Mouse (Mus musculus): ENCODE data around the gene Slc25a22. TPM values are rescaled to one million over a fixed set of nuclear protein-coding genes. Genes with fewer than 3 reads are reported as not detected.

Slc25a22 gene
- polyA plus RNA-seq, 1 experiment from 2014 or later, result 18.7 TPM

DNA sequence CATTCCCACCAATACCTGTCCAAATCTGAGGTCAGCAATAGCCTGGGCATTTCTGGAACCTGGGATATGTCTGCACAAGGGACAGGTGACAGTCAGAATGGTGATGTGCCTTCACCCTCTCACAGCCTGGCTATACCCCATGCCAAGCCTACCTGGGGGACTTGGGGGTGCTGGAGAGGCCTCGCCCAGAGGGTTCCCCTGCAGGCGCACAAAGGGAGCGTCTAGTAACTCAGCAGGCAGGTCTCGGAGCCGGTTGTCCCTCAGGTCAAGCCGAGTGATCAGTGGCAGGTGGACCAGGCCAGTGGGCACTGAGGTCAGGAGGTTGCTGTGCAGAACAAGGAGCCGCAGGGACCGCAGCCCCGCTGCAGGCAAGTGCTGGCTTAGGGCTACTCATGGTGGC lies 3.8 kb upstream of the Slc25a22 start:
- Histone ChIP-seq H3K9ac (no peak overlapping the region; the same call in 1 of the 2 replicates), H3K36me3 (replicated peaks) (peaks cover 47% of the 10 kb centered on the region), H3K27me3 (no peaks in the 10 kb centered on the region), H3K4me3 (replicated peaks) (peak overlapping the region; percentile 68; the same call in 1 of the 2 replicates), H3K9me3 (replicated peaks) (no peaks in the 10 kb centered on the region), H3K27ac (replicated peaks) (no peak overlapping the region), H3K4me1 (replicated peaks) (peaks cover 75% of the 10 kb centered on the region), H3K4me2 (peak overlapping the region; percentile 94)
- ATAC-seq (ENCODE audit: insufficient read depth), result no peak
- WGBS (ENCODE audit: insufficient replicate concordance), result 86% methylated on average over 9 of the region's 9 CpGs

DNA sequence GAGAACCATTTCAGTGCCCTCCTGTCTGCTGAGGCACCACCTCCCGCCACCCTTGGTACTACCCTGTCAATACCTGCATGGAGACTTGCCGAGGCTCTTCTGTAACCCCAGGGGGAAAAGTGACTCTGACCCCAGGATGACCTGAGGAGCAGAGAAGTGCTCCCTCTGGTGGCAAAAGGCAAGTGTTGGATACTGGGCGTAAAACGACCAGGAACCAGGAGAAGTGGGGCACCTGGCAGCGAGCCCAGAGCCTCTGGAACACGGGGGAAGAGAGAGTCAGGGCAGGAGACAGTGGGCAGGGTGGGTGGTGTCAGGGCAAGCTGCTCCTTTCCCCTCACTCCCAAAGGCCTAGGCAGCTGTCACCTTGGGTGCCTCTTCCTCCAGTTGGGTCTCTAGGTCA lies 2.9 kb upstream of the Slc25a22 start:
- Histone ChIP-seq H3K4me3 (replicated peaks) (no peak overlapping the region), H3K9me3 (replicated peaks) (no peaks in the 10 kb centered on the region), H3K27ac (replicated peaks) (no peak overlapping the region), H3K36me3 (replicated peaks) (peaks cover 47% of the 10 kb centered on the region), H3K9ac (no peak overlapping the region), H3K4me1 (replicated peaks) (peaks cover 78% of the 10 kb centered on the region), H3K4me2 (no peak overlapping the region), H3K27me3 (no peaks in the 10 kb centered on the region)
- 33% methylated on average over 6 of the region's 6 CpGs for WGBS (ENCODE audit: insufficient replicate concordance)
- ATAC-seq (ENCODE audit: insufficient read depth), result no peak

DNA sequence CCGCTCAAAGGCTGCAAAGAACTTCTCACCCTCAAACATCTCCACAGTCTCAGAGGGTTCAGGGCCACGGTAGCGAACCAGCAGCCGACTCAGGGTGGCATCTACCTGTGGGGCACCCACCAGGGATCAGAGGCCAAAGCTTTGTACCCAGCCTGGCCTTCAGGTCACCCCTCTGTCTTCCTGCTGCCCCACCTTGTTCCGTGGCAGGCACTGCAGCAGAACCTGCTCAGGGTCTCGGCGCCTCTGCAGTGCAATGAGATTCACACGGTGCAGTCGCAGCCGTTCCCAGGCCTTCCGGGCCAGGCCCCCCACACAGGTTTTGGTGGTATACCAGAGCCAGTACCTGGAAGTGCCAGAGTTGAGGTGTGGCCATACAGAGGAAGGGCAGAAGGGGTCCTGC lies 2.1 kb upstream of the Slc25a22 start:
- no peak for ATAC-seq (ENCODE audit: insufficient read depth)
- no peaks in the 10 kb centered on the region for H3K27me3 ChIP-seq
- H3K9me3 ChIP-seq (replicated peaks), result no peaks in the 10 kb centered on the region
- WGBS (ENCODE audit: insufficient replicate concordance), result 94% methylated on average over 11 of the region's 11 CpGs
- H3K4me1 ChIP-seq (replicated peaks), result peaks cover 84% of the 10 kb centered on the region
- no peak overlapping the region for H3K9ac ChIP-seq
- H3K36me3 ChIP-seq (replicated peaks), result peaks cover 47% of the 10 kb centered on the region
- no peak overlapping the region for H3K4me3 ChIP-seq (replicated peaks)
- no peak overlapping the region; the same call in 1 of the 2 replicates for H3K27ac ChIP-seq (replicated peaks)
- H3K4me2 ChIP-seq, result no peak overlapping the region

DNA sequence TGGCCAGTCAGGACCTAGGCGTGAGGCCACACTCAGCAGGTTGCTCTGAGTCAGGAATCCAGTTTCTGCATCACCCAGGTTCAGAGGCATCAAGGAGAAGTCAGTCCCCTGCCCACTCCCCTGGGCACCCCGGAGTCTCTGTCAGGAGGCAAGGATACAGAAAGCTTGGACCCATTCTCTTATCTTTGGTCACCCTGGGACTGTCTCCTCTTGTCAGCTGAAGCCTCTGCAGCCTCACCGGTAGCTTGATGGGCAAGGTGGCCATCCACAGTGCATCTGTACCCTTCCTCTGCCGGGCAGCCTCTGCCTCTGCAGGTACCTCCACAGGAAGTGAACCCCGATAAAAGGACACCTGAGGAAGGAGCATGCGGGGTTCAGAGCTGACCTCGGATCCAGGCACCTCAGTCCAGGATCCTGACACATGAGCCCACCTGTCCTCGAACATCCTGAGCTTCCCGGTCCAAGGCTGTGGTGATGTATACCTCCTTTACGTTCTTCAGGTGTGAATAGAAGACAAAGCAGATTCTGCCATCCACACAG lies 1.5 kb upstream of the Slc25a22 start:
- H3K4me1 ChIP-seq (replicated peaks), result peaks cover 84% of the 10 kb centered on the region

DNA sequence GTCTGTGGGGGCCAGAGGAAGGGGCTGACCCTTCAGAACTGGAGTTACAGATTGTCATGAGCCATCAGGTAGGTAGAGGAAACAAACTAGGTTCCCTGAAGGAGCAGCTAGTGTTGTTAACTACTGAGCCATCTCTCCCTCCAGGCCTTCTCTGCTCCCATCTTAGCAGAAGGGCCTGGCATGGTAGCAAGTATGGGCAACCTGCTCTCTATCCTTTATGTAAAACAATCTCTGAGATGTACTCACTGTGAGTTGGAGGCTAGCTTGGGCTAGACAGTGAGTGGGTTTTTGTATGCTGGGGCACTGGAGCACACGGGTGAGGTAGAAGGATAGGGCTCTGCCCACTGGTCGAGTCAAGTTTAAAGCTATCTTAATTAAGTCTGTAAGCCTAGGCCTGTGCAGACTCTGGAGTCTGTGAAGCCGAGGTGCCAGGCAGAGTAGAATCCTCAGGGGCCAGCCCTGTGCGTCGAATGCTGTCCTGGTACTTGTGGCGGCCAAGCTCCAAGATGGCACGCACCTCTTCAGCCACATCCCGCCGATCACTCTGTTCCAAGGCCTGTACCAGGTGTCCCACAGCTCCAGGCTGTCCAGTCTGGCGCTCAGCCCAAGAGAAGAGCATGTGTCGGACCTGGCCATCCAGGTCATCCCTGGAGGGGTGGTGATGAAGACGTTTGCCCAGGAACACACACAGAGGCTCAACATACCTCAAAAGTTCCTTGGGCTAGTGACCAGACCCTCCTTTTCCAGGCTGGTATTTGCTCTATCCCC lies 693 bp upstream of the Slc25a22 start:
- no peaks in the 10 kb centered on the region for H3K9me3 ChIP-seq (replicated peaks)
- H3K4me3 ChIP-seq (replicated peaks), result no peak overlapping the region
- peaks cover 53% of the 10 kb centered on the region for H3K36me3 ChIP-seq (replicated peaks)
- H3K4me2 ChIP-seq, result no peak overlapping the region
- peaks cover 84% of the 10 kb centered on the region for H3K4me1 ChIP-seq (replicated peaks)
- H3K27me3 ChIP-seq, result no peaks in the 10 kb centered on the region
- WGBS (ENCODE audit: insufficient replicate concordance), result 81% methylated on average over 12 of the region's 12 CpGs
- ATAC-seq (ENCODE audit: insufficient read depth), result no peak
- 0 out of 2 replicates have a peak overlapping the region, but pooled peaks have one; percentile 63 for H3K27ac ChIP-seq (replicated peaks)
- H3K9ac ChIP-seq, result peak overlapping the region; percentile 69; the same call in 1 of the 2 replicates

More for the DNA sequence above, 1.5 kb upstream of the Slc25a22 start:
- Histone ChIP-seq H3K36me3 (replicated peaks) (peaks cover 47% of the 10 kb centered on the region), H3K27ac (replicated peaks) (no peak overlapping the region), H3K9me3 (replicated peaks) (no peaks in the 10 kb centered on the region), H3K4me3 (replicated peaks) (no peak overlapping the region), H3K4me2 (no peak overlapping the region), H3K9ac (no peak overlapping the region), H3K27me3 (no peaks in the 10 kb centered on the region)
- no peak for ATAC-seq (ENCODE audit: insufficient read depth)
- 90% methylated on average over 10 of the region's 10 CpGs for WGBS (ENCODE audit: insufficient replicate concordance)

DNA sequence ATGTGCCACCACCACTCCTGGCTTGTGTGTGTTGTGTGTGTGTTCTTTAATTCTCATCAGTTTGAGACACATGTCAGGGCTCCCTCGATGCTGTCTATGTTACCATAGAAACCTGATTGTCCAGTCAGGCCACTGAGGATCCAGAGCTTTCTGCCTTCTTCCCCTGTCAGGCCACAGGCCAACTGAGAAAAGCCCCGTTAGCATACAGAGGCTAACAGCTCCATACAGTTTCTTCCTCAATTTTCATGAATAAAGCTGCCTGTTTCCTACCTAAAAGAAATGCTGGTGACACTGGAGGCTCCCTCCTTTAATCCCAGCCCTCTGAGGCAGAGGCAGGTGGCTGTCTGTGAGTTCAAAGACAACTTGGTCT lies 1.2 kb downstream of the Slc25a22 start:
- H3K27me3 ChIP-seq, result no peaks in the 10 kb centered on the region
- 33% methylated on average over 2 of the region's 2 CpGs for WGBS (ENCODE audit: insufficient replicate concordance)
- H3K4me2 ChIP-seq, result peak overlapping the region; percentile 97
- H3K4me1 ChIP-seq (replicated peaks), result peaks cover 77% of the 10 kb centered on the region
- peak overlapping the region; percentile 69 for H3K9ac ChIP-seq
- peak overlapping the region; percentile 63 for H3K27ac ChIP-seq (replicated peaks)
- no peaks in the 10 kb centered on the region for H3K9me3 ChIP-seq (replicated peaks)
- peak overlapping the region; percentile 68 for H3K4me3 ChIP-seq (replicated peaks)
- no peak for ATAC-seq (ENCODE audit: insufficient read depth)
- H3K36me3 ChIP-seq (replicated peaks), result peaks cover 62% of the 10 kb centered on the region

DNA sequence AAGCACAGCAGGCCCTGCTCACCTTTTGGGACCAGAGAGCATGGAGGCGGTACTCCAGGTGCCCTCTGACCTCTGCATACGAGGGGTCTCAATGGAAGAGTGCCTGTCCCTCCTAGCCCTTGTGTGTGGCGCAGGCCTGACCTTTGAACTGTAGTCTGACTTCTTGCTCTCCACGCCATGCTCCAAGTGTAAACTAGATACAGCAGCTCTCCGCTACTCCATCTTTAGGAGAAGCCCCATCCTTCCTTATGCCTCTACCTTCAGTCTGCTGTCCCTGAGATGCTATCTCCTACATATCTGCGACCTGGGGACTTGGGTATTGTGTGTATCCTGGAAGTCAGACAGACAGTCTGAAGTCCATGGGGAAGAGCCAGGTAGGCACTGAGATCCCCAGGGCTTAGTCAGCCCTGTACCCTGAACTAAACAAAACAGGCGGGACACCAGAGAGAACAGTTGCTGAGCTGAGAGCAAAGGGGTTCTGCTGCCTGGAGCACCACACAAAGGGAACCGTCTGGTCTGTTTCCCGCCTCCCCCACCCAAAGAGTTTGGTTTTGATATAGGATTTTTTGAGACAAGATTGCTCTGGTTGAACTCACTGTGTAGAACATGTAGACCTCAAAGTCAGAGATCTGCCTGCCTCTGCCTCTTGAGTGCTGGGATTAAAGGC lies 1.7 kb downstream of the Slc25a22 start:
- Histone ChIP-seq H3K9me3 (replicated peaks) (no peaks in the 10 kb centered on the region), H3K9ac (0 out of 2 replicates have a peak overlapping the region, but pooled peaks have one; percentile 19), H3K27me3 (no peaks in the 10 kb centered on the region), H3K27ac (replicated peaks) (peak overlapping the region; percentile 63), H3K36me3 (replicated peaks) (peaks cover 62% of the 10 kb centered on the region), H3K4me1 (replicated peaks) (peaks cover 72% of the 10 kb centered on the region), H3K4me2 (peak overlapping the region; percentile 97), H3K4me3 (replicated peaks) (peak overlapping the region; percentile 50)
- 72% methylated on average over 9 of the region's 9 CpGs for WGBS (ENCODE audit: insufficient replicate concordance)
- ATAC-seq (ENCODE audit: insufficient read depth), result no peak

DNA sequence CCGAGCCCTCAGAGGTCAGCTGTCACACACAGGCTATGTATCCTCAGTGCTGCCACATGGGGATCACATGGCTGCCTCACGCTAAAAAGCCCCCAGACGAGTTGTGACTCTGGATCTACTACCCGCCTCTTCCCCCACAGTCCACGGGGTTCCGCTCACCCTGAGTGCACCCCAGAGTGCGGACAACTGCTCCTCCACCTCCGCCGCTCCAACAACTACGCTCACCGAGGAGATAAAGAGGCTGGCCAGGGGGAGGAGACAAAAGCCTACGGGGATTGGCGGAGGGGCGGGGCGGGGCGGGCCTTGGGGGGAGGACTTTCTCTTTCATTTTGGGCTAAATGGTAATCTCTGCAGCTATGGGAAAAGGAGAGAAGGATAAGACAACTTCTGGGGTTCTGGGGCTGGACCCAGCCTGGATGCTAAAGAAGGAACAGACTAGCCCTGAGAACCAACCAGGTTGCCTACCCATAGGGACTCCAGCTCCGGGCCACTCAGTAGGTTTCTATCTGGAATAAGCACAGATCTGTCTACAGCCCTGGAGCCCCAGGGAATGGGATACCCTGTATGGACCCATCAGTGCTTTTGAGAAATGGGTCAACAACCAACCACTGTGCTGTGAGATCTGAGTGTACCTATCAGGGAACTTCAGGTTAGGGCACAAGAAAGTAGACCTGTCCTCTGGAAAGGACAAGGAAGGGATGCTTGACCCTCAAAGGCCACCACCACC lies 2.4 kb downstream of the Slc25a22 start:
- Histone ChIP-seq H3K4me2 (peak overlapping the region; percentile 97), H3K9me3 (replicated peaks) (no peaks in the 10 kb centered on the region), H3K4me3 (replicated peaks) (peak overlapping the region; percentile 50), H3K36me3 (replicated peaks) (peaks cover 56% of the 10 kb centered on the region), H3K27me3 (no peaks in the 10 kb centered on the region), H3K9ac (peak overlapping the region; percentile 60), H3K27ac (replicated peaks) (peak overlapping the region; percentile 63), H3K4me1 (replicated peaks) (peaks cover 65% of the 10 kb centered on the region)
- 4% methylated on average over 17 of the region's 17 CpGs for WGBS (ENCODE audit: insufficient replicate concordance)
- ATAC-seq (ENCODE audit: insufficient read depth), result peak; percentile 47

DNA sequence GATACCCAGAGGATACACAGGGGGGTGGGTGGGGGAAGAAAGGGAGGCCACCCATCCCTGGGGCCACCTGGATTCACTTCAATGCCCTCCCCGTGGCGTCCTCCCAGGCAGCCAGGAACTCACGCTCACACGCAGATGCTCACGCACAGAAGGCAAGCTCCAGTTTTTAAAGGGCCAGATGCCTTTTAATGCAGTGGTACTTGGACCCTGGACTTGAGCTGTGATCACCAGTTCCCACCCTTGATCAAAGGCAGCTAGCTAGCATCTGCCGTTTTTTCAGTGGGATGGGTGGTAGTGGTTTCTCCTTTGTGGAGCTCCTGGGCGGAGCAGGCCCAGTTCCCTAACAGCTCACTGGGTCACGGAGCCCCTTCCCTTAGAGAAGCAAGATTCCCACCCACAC lies 3.2 kb downstream of the Slc25a22 start:
- 35% methylated on average over 8 of the region's 8 CpGs for WGBS (ENCODE audit: insufficient replicate concordance)
- Histone ChIP-seq H3K9ac (peak overlapping the region; percentile 60; the same call in 1 of the 2 replicates), H3K4me1 (replicated peaks) (peaks cover 72% of the 10 kb centered on the region), H3K9me3 (replicated peaks) (no peaks in the 10 kb centered on the region), H3K4me3 (replicated peaks) (peak overlapping the region; percentile 50), H3K27ac (replicated peaks) (peak overlapping the region; percentile 63), H3K36me3 (replicated peaks) (peaks cover 48% of the 10 kb centered on the region), H3K4me2 (peak overlapping the region; percentile 97), H3K27me3 (no peaks in the 10 kb centered on the region)
- no peak for ATAC-seq (ENCODE audit: insufficient read depth)

DNA sequence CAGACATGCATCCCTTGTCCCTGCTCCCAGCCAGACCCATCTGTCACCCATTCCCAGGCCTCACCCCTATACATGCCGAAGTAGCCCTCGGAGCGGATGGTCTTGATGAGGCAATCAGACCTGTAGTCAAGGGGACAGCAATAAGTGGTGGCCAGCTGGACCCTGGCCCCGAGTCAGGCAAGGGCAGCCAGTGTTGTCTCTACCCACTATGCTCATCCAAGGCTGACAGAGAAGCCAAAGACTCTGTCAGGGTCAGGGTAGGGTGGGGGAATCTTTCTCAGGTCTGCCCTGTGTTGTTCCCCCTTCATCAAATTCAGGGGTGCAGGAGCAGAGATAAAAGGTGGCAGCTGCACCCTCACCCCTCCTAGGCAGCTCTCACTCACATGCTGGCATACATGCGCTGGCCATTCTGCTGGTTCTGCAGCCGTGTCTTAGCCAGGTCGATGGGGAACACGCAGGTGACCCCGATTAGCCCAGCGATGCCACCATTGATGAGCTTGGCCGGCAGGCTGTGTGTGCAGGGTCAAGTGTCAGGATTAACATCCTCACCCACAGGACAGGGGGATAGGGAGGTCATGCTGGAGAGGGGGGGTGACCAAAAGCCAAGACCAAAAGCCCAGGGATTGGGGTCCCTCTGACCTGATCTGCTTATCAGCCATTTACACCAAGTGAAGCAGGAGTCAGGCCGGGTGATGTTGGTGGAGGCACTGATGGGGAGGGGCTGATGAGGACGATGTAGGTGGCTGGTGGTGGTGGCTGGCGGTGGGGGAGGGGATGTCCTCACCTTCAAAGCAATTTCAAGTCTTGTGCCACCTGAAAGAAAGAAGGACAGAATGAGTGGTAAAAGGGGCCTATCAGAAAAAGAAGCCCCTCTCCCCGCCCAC lies 3.9 kb downstream of the Slc25a22 start:
- no peak for ATAC-seq (ENCODE audit: insufficient read depth)
- Histone ChIP-seq H3K4me1 (replicated peaks) (peaks cover 78% of the 10 kb centered on the region), H3K36me3 (replicated peaks) (peaks cover 41% of the 10 kb centered on the region), H3K4me2 (peak overlapping the region; percentile 97), H3K9ac (no peak overlapping the region), H3K9me3 (replicated peaks) (no peaks in the 10 kb centered on the region), H3K27me3 (no peaks in the 10 kb centered on the region), H3K4me3 (replicated peaks) (peak overlapping the region; percentile 50), H3K27ac (replicated peaks) (no peak overlapping the region)
- WGBS (ENCODE audit: insufficient replicate concordance), result 81% methylated on average over 15 of the region's 15 CpGs
